Mouse (Mus musculus) MEL (cell line): Measurements from ENCODE around the gene Gm10447. TPM values are rescaled to one million over a fixed set of nuclear protein-coding genes. Genes with fewer than 3 reads are reported as not detected.
A peak's percentile ranks its signal among the peaks of the same experiment; 100 is the strongest.

Experiments used
- DNase-seq: peaks from one replicate; pipeline ENCODE4 v3.0.0; 2011; ENCODE audit warnings: low read depth, low spot score
- H3K27ac ChIP-seq: 2 replicates; pipeline ENCODE4 v1.5.1; 2012; ENCODE audit warnings: low read depth, mild to moderate bottlenecking, control low read depth, low read length, moderate library complexity; ENCODE audit not compliant: control insufficient read depth
- H3K27me3 ChIP-seq, 2 experiments: fragments of 150-350 bp in 1 of 2; sonication (generic) in 1 of 2; 2 replicates each; pipeline ENCODE4 v1.6.1; 2012; ENCODE audit warnings: low read length in 2 of 2, mild to moderate bottlenecking in 2 of 2, improper control_type of control experiment in 1 of 2, moderate library complexity in 1 of 2; ENCODE audit not compliant: insufficient read depth in 2 of 2, control insufficient read depth in 1 of 2
- H3K36me3 ChIP-seq, 2 experiments: 2 replicates each; pipeline ENCODE4 v1.6.1; 2012 to 2014; ENCODE audit warnings: low read length in 2 of 2, improper control_type of control experiment in 1 of 2, inconsistent platforms in 1 of 2, mild to moderate bottlenecking in 1 of 2; ENCODE audit not compliant: insufficient read depth in 2 of 2, control insufficient read depth in 1 of 2
- H3K4me1 ChIP-seq, 2 experiments: fragments of 150-350 bp in 1 of 2; sonication (generic) in 1 of 2; 2 replicates each; pipeline ENCODE4 v1.6.1; 2012; ENCODE audit warnings: low read length in 2 of 2, improper control_type of control experiment in 1 of 2, mild to moderate bottlenecking in 1 of 2; ENCODE audit not compliant: insufficient read depth in 2 of 2, control insufficient read depth in 1 of 2
- H3K4me3 ChIP-seq, 2 experiments: fragments of 150-350 bp in 1 of 2; sonication (generic) in 1 of 2; 2 replicates each; pipeline ENCODE4 v1.5.1; 2012; ENCODE audit warnings: low read depth in 2 of 2, low read length in 2 of 2, mild to moderate bottlenecking in 2 of 2, moderate library complexity in 2 of 2, control low read depth in 1 of 2, improper control_type of control experiment in 1 of 2; ENCODE audit not compliant: control insufficient read depth in 1 of 2, insufficient read depth in 1 of 2
- H3K79me2 ChIP-seq: 2 replicates; pipeline ENCODE4 v1.6.1; 2012; ENCODE audit warnings: mild to moderate bottlenecking, low read length, moderate library complexity; ENCODE audit not compliant: control insufficient read depth, poor library complexity, insufficient read depth
- H3K9ac ChIP-seq: 2 replicates; pipeline ENCODE4 v1.6.1; 2012; ENCODE audit warnings: low read depth, mild to moderate bottlenecking, control low read depth, low read length, moderate library complexity; ENCODE audit not compliant: control insufficient read depth, poor library complexity, severe bottlenecking
- H3K9me3 ChIP-seq: fragments of 150-350 bp; sonication (generic); replicated peaks from 2 replicates; pipeline ENCODE4 v1.6.1; 2012; ENCODE audit warnings: mild to moderate bottlenecking, low read length, improper control_type of control experiment, moderate library complexity; ENCODE audit not compliant: insufficient read depth
- BHLHE40 ChIP-seq: IDR thresholded peaks from 2 replicates; pipeline ENCODE4 v1.6.1; 2012; ENCODE audit warnings: low read depth, mild to moderate bottlenecking, inconsistent platforms, low read length, improper control_type of control experiment, borderline replicate concordance
- CHD1 ChIP-seq: IDR thresholded peaks from 2 replicates; pipeline ENCODE4 v1.6.1; 2012; ENCODE audit warnings: low read depth, mild to moderate bottlenecking, inconsistent platforms, low read length, improper control_type of control experiment
- EP300 ChIP-seq, 2 experiments: IDR thresholded peaks; 2 replicates each; pipeline ENCODE4 v1.6.1; 2011; ENCODE audit warnings: improper control_type of control experiment in 2 of 2, low read length in 2 of 2, low read depth in 1 of 2, mild to moderate bottlenecking in 1 of 2
- ETS1 ChIP-seq: IDR thresholded peaks from 2 replicates; pipeline ENCODE4 v1.6.1; 2012; ENCODE audit warnings: low read depth, mild to moderate bottlenecking, inconsistent platforms, low read length, improper control_type of control experiment, moderate library complexity
- GATA1 ChIP-seq: IDR thresholded peaks from 2 replicates; pipeline ENCODE4 v1.6.1; 2011; ENCODE audit warnings: low read depth, low read length, improper control_type of control experiment
- HCFC1 ChIP-seq: IDR thresholded peaks from 2 replicates; pipeline ENCODE4 v1.6.1; 2012; ENCODE audit warnings: low read depth, mild to moderate bottlenecking, inconsistent platforms, low read length, improper control_type of control experiment, moderate library complexity
- JUND ChIP-seq: IDR thresholded peaks from 2 replicates; pipeline ENCODE4 v1.6.1; 2011; ENCODE audit warnings: low read depth, mild to moderate bottlenecking, improper control_type of control experiment, low read length
- MAFK ChIP-seq: IDR thresholded peaks from 2 replicates; pipeline ENCODE4 v1.6.1; 2011; ENCODE audit warnings: low read depth, mild to moderate bottlenecking, low read length, improper control_type of control experiment, borderline replicate concordance
- MAX ChIP-seq: IDR thresholded peaks from 2 replicates; pipeline ENCODE4 v1.6.1; 2011; ENCODE audit warnings: low read length, improper control_type of control experiment
- MAZ ChIP-seq: IDR thresholded peaks from 2 replicates; pipeline ENCODE4 v1.6.1; 2012; ENCODE audit warnings: low read depth, mild to moderate bottlenecking, inconsistent platforms, low read length, improper control_type of control experiment
- MEF2A ChIP-seq: IDR thresholded peaks from 2 replicates; pipeline ENCODE4 v1.6.1; 2014; ENCODE audit warnings: low read depth, mild to moderate bottlenecking, inconsistent platforms, low read length, improper control_type of control experiment; ENCODE audit not compliant: poor library complexity, insufficient replicate concordance, severe bottlenecking; ENCODE audit errors: extremely low read depth
- MXI1 ChIP-seq: IDR thresholded peaks from 2 replicates; pipeline ENCODE4 v1.6.1; 2011; ENCODE audit warnings: mild to moderate bottlenecking, low read depth, low read length, improper control_type of control experiment
- MYB ChIP-seq: IDR thresholded peaks from 2 replicates; pipeline ENCODE4 v1.6.1; 2011; ENCODE audit warnings: mild to moderate bottlenecking, low read depth, low read length, improper control_type of control experiment
- MYC ChIP-seq: IDR thresholded peaks from 2 replicates; pipeline ENCODE4 v1.6.1; 2011; ENCODE audit warnings: low read depth, mild to moderate bottlenecking, low read length, improper control_type of control experiment, moderate library complexity
- NRF1 ChIP-seq: IDR thresholded peaks from 2 replicates; pipeline ENCODE4 v1.6.1; 2014; ENCODE audit warnings: low read depth, mild to moderate bottlenecking, inconsistent platforms, low read length, improper control_type of control experiment, moderate library complexity; ENCODE audit not compliant: poor library complexity, insufficient read depth, severe bottlenecking
- POLR2A ChIP-seq, 2 experiments: IDR thresholded peaks; 2 replicates each; pipeline ENCODE4 v1.6.1; 2011 to 2012; ENCODE audit warnings: low read length in 2 of 2, mild to moderate bottlenecking in 2 of 2, control low read depth in 1 of 2, improper control_type of control experiment in 1 of 2, low read depth in 1 of 2, moderate library complexity in 1 of 2; ENCODE audit not compliant: control insufficient read depth in 1 of 2, insufficient read depth in 1 of 2, poor library complexity in 1 of 2
- POLR2AphosphoS5 ChIP-seq: IDR thresholded peaks from 2 replicates; pipeline ENCODE4 v1.6.1; 2012; ENCODE audit warnings: low read depth, borderline replicate concordance, mild to moderate bottlenecking, inconsistent platforms, low read length, moderate library complexity, mixed read lengths
- RAD21 ChIP-seq: IDR thresholded peaks from 2 replicates; pipeline ENCODE4 v1.6.1; 2011; ENCODE audit warnings: mild to moderate bottlenecking, low read depth, low read length, improper control_type of control experiment
- RCOR1 ChIP-seq: IDR thresholded peaks from 2 replicates; pipeline ENCODE4 v1.6.1; 2012; ENCODE audit warnings: low read depth, mild to moderate bottlenecking, inconsistent platforms, low read length, improper control_type of control experiment
- SIN3A ChIP-seq: IDR thresholded peaks from 2 replicates; pipeline ENCODE4 v1.6.1; 2012; ENCODE audit warnings: low read length, improper control_type of control experiment, inconsistent platforms
- TAL1 ChIP-seq: IDR thresholded peaks from 2 replicates; pipeline ENCODE4 v1.6.1; 2012; ENCODE audit warnings: mild to moderate bottlenecking, inconsistent platforms, low read length, moderate library complexity, mixed read lengths
- TBP ChIP-seq: IDR thresholded peaks from 2 replicates; pipeline ENCODE4 v1.8.0; 2011; ENCODE audit warnings: low read depth, low read length, improper control_type of control experiment
- TCF12 ChIP-seq: IDR thresholded peaks from 2 replicates; pipeline ENCODE4 v1.6.1; 2014; ENCODE audit warnings: low read depth, mild to moderate bottlenecking, inconsistent platforms, low read length, improper control_type of control experiment, moderate library complexity
- USF1 ChIP-seq: IDR thresholded peaks from 2 replicates; pipeline ENCODE4 v1.6.1; 2014; ENCODE audit warnings: low read depth, mild to moderate bottlenecking, inconsistent platforms, low read length, improper control_type of control experiment, moderate library complexity
- USF2 ChIP-seq, 2 experiments: IDR thresholded peaks; 2 replicates each; pipeline ENCODE4 v1.6.1; 2011 to 2012; ENCODE audit warnings: improper control_type of control experiment in 2 of 2, low read length in 2 of 2, borderline replicate concordance in 1 of 2, inconsistent platforms in 1 of 2, low read depth in 1 of 2, mild to moderate bottlenecking in 1 of 2; ENCODE audit not compliant: insufficient read depth in 1 of 2
- ZC3H11A ChIP-seq: IDR thresholded peaks from 2 replicates; pipeline ENCODE4 v1.6.1; 2012; ENCODE audit warnings: low read depth, mild to moderate bottlenecking, inconsistent platforms, low read length, improper control_type of control experiment
- ZMIZ1 ChIP-seq: IDR thresholded peaks from 2 replicates; pipeline ENCODE4 v1.6.1; 2012; ENCODE audit warnings: low read depth, mild to moderate bottlenecking, inconsistent platforms, low read length, improper control_type of control experiment, moderate library complexity
- ZNF384 ChIP-seq: IDR thresholded peaks from 2 replicates; pipeline ENCODE4 v1.6.1; 2012; ENCODE audit warnings: low read depth, mild to moderate bottlenecking, inconsistent platforms, low read length, improper control_type of control experiment
- polyA plus RNA-seq, 2 experiments: library from polyadenylated mRNA; stranded (reverse) in 1 of 2; unstranded in 1 of 2; fragments of >175 nt in 1 of 2; fragments of >200 nt in 1 of 2; gene quantifications; 2 replicates each; pipeline versions ENCODE4 v1.2.1 to v1.2.4; 2012; ENCODE audit warnings: low replicate concordance in 2 of 2, low read depth in 1 of 2; ENCODE audit not compliant: insufficient read length in 2 of 2, insufficient read depth in 1 of 2, missing spikeins in 1 of 2
- total RNA-seq: library from RNA; depleted of rRNA; stranded (reverse); fragments of 300-350 nt; gene quantifications from 2 replicates; pipeline ENCODE4 v1.2.3, GENCODE M21; 2012

Gm10447 gene
- total and polyA plus RNA-seq, 3 experiments: not detected

GRCm38 (mm10) chr11:53433057-53433456, 23.9 kb downstream of the Gm10447 start (continued):
- TF ChIP-seq ZNF384 (0 out of 2 replicates have a peak, but pooled peaks have one; percentile 15), CHD1 (no peak), USF2 (IDR thresholded peaks at IDR 0.05; ENCODE audit: borderline replicate concordance in 1 of 2, insufficient read depth in 1 of 2, low read depth in 1 of 2, low read length in 2 of 2) (0 out of 4 replicates have a peak, but pooled peaks of 1 of the 2 experiments have one; percentile 18), USF1 (peak; percentile 87), POLR2A (IDR thresholded peaks at IDR 0.05; ENCODE audit: control insufficient read depth in 1 of 2, insufficient read depth in 1 of 2, low read depth in 1 of 2, low read length in 2 of 2, poor library complexity in 1 of 2) (no peak), RAD21 (no peak), MYC (peak; percentile 76), NRF1 (0 out of 2 replicates have a peak, but pooled peaks have one; percentile 25), TBP (no peak), SIN3A (peak; percentile 85)

DNA sequence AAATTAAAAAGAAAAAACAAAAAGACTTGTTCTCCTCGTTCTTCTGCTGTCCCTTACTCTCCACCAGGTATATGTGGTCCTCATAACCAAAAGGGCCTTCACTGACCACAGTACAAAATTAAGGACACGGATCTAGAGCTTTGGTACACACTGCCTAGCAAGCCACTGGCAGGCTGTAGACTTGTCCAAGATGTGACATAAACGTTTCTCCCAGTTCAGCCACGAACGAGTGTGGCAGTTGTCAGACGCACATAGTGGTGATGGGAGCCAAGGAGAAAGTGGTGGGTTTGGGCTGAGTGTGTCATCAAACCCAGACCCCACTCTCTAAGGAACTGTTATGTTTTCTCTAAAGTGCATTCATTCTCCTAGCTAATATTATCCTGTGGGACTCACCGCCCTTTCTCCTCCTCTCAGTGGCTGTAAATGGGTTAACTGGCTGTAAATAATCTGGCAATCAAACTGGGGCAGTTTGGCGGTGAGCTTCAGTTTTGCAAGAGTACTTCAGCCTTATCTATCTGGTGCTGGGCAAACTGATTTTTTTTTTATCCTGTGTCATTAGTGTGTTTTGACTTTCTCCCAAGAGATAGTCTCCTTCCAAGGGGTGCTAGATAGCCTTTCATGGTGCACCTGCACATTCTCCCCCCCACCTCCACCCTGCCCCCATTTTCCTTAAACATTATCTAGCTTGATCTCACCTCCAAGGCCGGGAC, 25.4 kb downstream of the Gm10447 start:
- Histone ChIP-seq H3K27me3 (no peaks in the 10 kb centered on the region), H3K9me3 (no peaks in the 10 kb centered on the region), H3K79me2 (peaks cover 14% of the 10 kb centered on the region), H3K9ac (peak overlapping the region; percentile 44), H3K4me1 (peaks cover 8 to 30% of the 10 kb centered on the region in 2 experiments), H3K4me3 (peak overlapping the region; percentile 51 to 58), H3K36me3 (peaks cover 7 to 30% of the 10 kb centered on the region in 2 experiments), H3K27ac (peak overlapping the region; percentile 83)
- peak; percentile 85 for DNase-seq
- TF ChIP-seq GATA1 (peak; percentile 99), MAX (peak; percentile 64; the same call in 1 of the 2 replicates), CHD1 (no peak), ZC3H11A (peak; percentile 4; the same call in 1 of the 2 replicates), MYB (peak; percentile 94), MYC (peak; percentile 61; the same call in 1 of the 2 replicates), MAFK (peak; percentile 75; the same call in 1 of the 2 replicates), POLR2AphosphoS5 (no peak), BHLHE40 (peak; percentile 77; the same call in 1 of the 2 replicates), RCOR1 (peak; percentile 100), EP300 (IDR thresholded peaks at IDR 0.05; ENCODE audit: low read depth in 1 of 2, low read length in 2 of 2) (peak; percentile 95 to 97), ETS1 (peak; percentile 91), TAL1 (no peak; the same call in 1 of the 2 replicates), MAZ (peak; percentile 83), TCF12 (peak; percentile 97), MEF2A (0 out of 2 replicates have a peak, but pooled peaks have one; percentile 20), HCFC1 (peak; percentile 49), ZNF384 (peak; percentile 92), NRF1 (no peak), JUND (no peak), SIN3A (peak; percentile 92), MXI1 (peak; percentile 82), ZMIZ1 (no peak)
